Mouse (Mus musculus) lung, adult 2 months (tissue): ENCODE measurements around the gene Ptpn11.

Source experiments
- CTCF ChIP-seq: fragments of 200-500 bp; IDR thresholded peaks from 2 replicates; pipeline ENCODE4 v1.5.1; 2011; ENCODE audit warnings: mild to moderate bottlenecking, low read length, control low read depth; ENCODE audit not compliant: insufficient read depth
- POLR2A ChIP-seq: fragments of 200-500 bp; IDR thresholded peaks from 2 replicates; pipeline ENCODE4 v1.6.1; 2011; ENCODE audit warnings: low read depth, mild to moderate bottlenecking, control low read depth, low read length, borderline replicate concordance; ENCODE audit errors: extremely low read depth

- TF ChIP-seq CTCF (no peak), POLR2A (no peak)
These were observed 45.6 kb downstream of the Ptpn11 start for GRCm38 (mm10) chr5:121145609-121146008.
